Mouse (Mus musculus) central nervous system, embryonic 18 days (tissue): Measurements from ENCODE around the gene Zfp945. TPM values are rescaled to one million over a fixed set of nuclear protein-coding genes. Genes with fewer than 3 reads are reported as not detected.

Experiments used
- polyA plus RNA-seq: library from polyadenylated mRNA; depleted of rRNA; stranded (reverse); fragments of >200 nt; gene quantifications from 2 replicates; pipeline ENCODE4 v1.2.3, GENCODE M21; 2012; rRNA removed

Gene Zfp945
- polyA plus RNA-seq = 11.0 and 11.6 TPM in 2 replicates

DNA sequence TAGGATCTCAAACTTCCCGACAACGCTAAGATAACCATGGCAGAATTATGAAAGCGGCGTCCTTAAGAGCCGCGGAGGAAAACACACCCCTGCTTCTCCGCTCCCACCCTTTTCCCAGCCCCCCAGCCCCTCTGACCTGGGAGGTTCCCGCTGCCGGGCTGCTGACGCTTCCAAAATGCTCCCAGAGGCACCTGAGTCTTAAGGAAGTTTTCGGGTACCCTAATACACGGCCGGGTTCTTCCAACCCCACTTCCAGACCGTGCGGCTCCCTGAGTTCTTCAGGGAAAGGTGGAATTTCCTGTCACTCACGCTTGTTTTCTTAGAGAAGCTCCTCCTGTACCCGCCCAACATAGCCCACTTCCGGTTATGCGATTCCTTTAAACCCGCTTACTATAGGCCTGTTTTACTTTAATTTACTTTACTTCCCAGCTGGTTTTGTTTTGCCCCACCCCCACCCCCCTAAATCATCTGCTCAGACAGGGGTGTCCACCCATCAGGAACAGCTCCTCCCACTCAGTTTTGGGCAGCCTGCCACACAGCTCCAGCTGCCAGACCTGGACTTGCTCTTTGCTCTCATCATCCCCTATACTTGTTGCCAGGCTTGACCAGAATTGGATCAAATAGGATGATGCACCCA, at the start of gene Zfp945:
Gene Zfp945, minus strand, starts transcription at position 290 of the 637 bp plus-strand sequence.

Other genes with a start within 250 kb of the Zfp945 start
- not detected in 2 replicates for gene Vmn2r113, start 75.8 kb upstream of the Zfp945 start, polyA plus RNA-seq
- not detected in 2 replicates for gene Vmn2r-ps130, start 194.0 kb upstream of the Zfp945 start, polyA plus RNA-seq